Mouse (Mus musculus) c-Kit-positive CD71-negative TER-119-negative erythroid progenitor cells, embryonic 14.5 days (primary cell): ENCODE data around the gene Grb2.
"Not testable (repeated sequence)": the region's sequence is repeated elsewhere in the genome, so short reads cannot be mapped to it uniquely, and the experiment has no call there.

Experiments used
- DNase-seq: peaks from one replicate; pipeline ENCODE4 v3.0.0-alpha.2; 2013; ENCODE audit warnings: low read depth

Gene Grb2

GRCm38 (mm10) chr11:115646439-115646838, 62.0 kb downstream of the Grb2 start:
- no peak for DNase-seq

GRCm38 (mm10) chr11:115645498-115645897, 62.9 kb downstream of the Grb2 start:
- DNase-seq: not testable (repeated sequence)

GRCm38 (mm10) chr11:115644308-115644707, 64.1 kb downstream of the Grb2 start:
- DNase-seq: no peak

DNA sequence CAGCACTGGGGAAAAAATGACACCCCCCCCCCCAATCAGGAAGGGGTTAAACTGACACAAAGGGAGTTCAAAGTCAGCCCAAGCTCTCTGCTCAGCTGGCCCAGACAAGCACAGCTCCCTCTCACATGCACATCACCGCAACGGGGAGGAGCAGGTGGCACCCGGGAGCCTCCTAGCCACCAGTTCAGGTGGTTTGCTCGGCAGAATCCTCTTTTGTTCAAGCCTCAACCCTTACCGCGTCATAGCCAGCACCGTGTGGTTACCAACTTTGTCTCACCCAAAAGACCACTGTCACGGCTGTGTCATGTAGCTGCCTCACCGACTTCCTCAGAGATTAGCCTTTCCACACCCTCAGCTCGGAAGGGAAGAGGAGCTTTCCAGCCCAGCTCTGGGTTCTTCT, 65.1 kb downstream of the Grb2 start:
- no peak for DNase-seq

- DNase-seq: no peak
Measured at GRCm38 (mm10) chr11:115642705-115643104, 65.7 kb downstream of the Grb2 start.

GRCm38 (mm10) chr11:115641664-115642036, 66.7 kb downstream of the Grb2 start:
- DNase-seq: no peak

DNA sequence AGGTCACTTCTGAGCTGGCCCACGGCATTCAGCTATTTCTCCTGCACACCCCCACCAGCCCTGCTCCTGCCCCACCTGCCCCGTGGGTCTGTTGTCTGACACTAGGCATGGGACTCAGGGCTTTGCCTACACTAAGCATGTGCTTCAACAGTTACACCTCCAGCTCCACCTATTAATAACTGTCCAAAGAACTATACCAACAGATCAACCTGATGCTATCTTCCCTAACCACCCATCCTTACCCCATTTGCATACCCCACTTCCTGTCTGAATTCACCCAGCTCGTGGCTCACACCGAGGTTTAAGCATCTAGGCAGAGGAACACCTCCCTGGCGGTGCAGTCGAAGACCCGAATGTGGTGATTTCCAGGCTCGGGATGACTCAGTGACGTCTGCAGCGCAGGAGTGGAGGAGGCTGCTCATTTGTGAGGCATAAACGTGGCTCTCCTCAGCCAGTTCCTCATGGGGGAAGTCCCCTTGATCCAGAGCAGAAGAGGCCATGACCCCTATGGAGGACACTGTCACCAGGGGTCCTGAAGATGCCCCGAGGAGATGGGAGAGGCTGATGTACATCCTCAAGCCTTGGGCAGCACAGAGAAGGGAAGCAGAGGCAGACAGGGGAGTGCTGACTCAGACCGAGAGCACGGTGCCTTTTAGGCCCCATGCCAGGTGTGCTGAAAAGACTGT, 67.3 kb downstream of the Grb2 start:
- DNase-seq: peak; percentile 63

DNA sequence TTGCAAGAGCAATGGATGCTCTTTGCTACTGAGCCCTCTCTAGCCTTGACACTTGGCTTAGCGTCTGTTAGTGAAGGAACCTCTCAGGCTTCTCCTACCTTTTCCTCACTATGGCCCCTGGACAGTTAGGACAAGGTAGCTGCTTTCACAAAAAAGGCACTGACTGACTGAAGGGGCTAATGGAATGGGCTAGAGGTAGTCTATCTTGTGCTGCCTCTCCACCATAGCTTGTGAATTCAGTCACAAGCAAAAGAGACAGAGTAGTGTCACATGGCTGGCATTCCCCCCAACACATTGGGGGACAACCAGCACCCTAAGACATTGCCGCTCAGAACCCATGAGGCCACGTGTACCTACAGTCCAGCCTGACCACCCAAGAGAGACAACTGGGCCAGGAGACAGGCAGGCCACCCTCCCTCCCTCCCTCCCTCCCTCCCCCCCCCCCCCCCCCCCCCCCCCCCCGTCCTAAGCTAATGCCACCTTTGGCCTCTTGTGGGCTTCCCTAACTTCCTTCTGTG, 68.0 kb downstream of the Grb2 start:
- no peak for DNase-seq

DNA sequence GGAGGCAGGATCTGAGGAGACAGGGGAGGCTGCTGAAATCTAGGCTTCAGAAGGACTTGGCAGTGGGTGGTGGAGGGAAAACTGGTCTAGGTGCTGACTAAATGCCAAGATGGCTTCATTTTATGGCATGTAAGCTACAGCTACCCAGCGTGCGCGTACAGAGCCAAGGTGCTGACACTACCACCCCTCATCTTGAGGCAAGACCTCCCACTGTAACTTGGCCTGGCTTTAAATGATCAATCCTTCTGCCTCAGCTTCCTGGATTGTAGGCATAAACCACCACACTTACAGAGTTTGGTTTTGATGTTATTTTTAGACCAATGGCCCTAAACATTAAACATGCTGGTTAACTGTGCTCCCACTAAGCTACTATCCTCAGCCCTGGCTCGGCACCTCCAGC, 68.9 kb downstream of the Grb2 start:
- DNase-seq: no peak

GRCm38 (mm10) chr11:115638498-115639409, 69.6 kb downstream of the Grb2 start:
- peak; percentile 29 for DNase-seq

- DNase-seq: no peak
Measured at GRCm38 (mm10) chr11:115636960-115637359, 71.4 kb downstream of the Grb2 start.

DNA sequence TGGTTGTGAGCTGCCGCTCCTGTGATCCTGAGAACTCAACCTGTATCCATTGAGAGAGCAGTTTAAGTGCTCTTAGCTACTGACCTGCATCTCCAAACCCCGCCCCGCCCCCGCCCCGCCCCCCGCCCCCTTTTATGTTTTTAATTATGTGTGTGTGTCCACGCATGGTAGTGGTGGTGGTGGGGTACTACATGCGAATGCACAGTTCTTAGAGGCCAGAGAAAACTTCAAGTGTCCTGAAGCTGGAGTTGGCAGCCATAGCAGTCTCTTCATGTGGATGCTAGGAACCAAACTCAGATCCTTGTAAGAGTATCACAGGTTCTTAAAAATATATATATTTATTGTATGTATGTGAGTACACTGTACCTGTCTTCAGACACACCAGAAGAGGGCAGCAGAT, 72.9 kb downstream of the Grb2 start:
- no peak for DNase-seq

GRCm38 (mm10) chr11:115635041-115635440, 73.4 kb downstream of the Grb2 start:
- DNase-seq: no peak

- DNase-seq: no peak
Measured at GRCm38 (mm10) chr11:115634109-115634508, 74.3 kb downstream of the Grb2 start.

- no peak for DNase-seq
Measured at GRCm38 (mm10) chr11:115632862-115633261, 75.5 kb downstream of the Grb2 start.

- no peak for DNase-seq
Measured at GRCm38 (mm10) chr11:115632247-115632646, 76.2 kb downstream of the Grb2 start.

- peak; percentile 35 for DNase-seq
Measured at GRCm38 (mm10) chr11:115631505-115631890, 76.9 kb downstream of the Grb2 start.

DNA sequence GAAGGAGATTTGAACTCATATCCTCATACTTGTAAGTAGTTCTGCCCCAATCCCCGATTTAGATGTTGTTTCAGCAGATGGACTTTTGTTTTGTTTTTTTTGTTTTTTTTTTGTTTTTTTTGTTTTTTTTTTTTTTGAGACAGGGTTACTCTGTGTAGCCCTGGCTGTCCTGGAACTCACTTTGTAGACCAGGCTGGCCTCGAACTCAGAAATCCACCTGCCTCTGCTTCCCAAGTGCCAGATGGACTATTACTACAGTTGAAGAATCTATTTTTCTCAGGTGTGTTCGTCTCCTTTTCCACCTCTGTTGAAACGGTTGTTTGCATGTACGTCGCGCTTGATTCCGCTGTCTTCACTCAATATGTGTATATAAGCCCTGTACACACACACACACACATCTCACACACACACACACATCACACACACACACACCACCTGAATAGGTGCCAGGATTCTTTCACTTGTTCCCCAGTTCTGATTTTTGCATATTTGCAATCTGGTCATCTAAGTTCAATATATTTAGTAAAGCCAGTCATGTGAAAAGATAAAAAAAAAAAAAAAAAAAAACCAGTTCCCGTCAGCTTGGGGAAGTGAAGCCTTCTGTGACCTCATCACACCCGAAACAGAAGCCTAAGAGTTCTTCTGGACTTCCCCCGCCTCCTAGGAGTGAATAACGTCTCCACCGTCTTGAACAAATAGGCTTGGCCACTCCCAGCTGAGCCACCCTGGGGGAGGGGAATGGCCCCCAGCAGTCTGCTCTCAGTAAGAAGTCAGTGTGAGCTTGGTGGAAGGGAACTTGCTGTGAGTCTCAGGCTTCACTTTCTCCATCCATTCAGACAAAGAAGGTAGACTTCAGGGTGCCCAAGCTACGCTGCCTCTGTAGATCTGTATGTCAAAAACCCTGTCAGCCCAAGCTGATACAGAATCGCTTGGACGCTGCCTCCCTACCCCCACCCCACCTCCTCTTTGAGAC, 77.6 kb downstream of the Grb2 start:
- DNase-seq: peak; percentile 74

DNA sequence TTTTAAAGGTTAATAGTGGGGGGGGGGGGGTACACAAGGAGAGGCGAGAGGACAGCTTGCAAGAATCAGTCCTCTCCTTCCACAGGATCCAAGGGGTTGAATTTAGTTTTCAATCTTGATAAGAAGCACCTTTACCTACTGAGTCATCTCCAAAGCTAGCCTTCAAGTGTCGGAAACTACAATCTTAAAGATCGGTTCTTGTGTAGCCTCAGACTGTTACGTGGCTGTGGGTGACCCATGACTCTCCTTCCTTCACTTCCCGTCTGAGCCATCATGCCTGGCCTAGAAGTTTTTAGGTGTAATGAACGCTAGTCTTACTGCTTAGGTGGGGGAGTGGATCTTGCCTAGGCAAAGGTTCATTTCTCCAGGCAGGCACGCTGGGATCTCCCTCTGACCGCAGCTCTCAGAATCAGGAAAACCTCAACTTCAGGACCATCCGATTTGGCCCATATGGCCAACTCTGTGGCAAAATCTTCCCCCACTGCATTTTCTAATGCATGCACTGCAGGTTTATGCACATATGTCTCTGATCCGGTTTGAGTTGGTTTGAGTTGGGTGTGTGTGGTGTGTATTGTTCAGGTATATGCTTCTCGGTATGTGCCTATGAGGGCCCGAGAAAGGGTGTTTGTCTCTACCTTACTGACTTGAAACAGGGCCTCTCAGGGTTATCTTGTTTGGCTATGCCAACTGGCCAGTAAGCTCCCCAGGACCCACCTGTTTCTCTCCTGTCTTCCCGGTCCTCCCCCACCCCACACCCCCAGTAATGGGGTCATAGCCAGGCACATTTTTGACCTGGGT, 78.5 kb downstream of the Grb2 start:
- no peak for DNase-seq

GRCm38 (mm10) chr11:115628465-115629101, 79.8 kb downstream of the Grb2 start:
- DNase-seq: no peak
